Mouse (Mus musculus) kidney, adult 18-20 months (tissue): ENCODE results near the gene Gm3839.
"Not testable (repeated sequence)": the region's sequence is repeated elsewhere in the genome, so short reads cannot be mapped to it uniquely, and the experiment has no call there.

Experiments used
- DNase-seq: peaks from one replicate; pipeline ENCODE4 v3.0.0; 2021

Gm3839 gene

GRCm38 (mm10) chr14:11356626-11357025 is at the start of gene Gm3839:
TSS of gene Gm3839 (minus strand) at chr14:11356726.
- not testable (repeated sequence) for DNase-seq

- DNase-seq, result no peak
Measured at GRCm38 (mm10) chr14:11405661-11406060, 49.1 kb upstream of the Gm3839 start.

GRCm38 (mm10) chr14:11377846-11378245 is 21.3 kb upstream of the Gm3839 start:
- DNase-seq, result no peak

GRCm38 (mm10) chr14:11375225-11375624 is 18.7 kb upstream of the Gm3839 start:
- DNase-seq, result no peak

- no peak for DNase-seq
Measured at GRCm38 (mm10) chr14:11346086-11346485, 10.4 kb downstream of the Gm3839 start.

- no peak for DNase-seq
Measured at GRCm38 (mm10) chr14:11329993-11330392, 26.5 kb downstream of the Gm3839 start.

GRCm38 (mm10) chr14:11307079-11307478 is 49.4 kb downstream of the Gm3839 start:
- peak; percentile 43 for DNase-seq

GRCm38 (mm10) chr14:11287956-11288355 is 68.6 kb downstream of the Gm3839 start:
- not testable (repeated sequence) for DNase-seq

- DNase-seq, result no peak
Measured at GRCm38 (mm10) chr14:11257161-11257705, 99.3 kb downstream of the Gm3839 start.

- no peak for DNase-seq
Measured at GRCm38 (mm10) chr14:11248053-11248452, 108.5 kb downstream of the Gm3839 start.

GRCm38 (mm10) chr14:11244546-11244945 is 112.0 kb downstream of the Gm3839 start:
- no peak for DNase-seq

- DNase-seq, result no peak
Measured at GRCm38 (mm10) chr14:11232086-11232485, 124.4 kb downstream of the Gm3839 start.
